Mouse (Mus musculus) embryonic fibroblast, embryonic 13.5 days (primary cell): ENCODE measurements around the gene Map3k5.

Experiments used
- CTCF ChIP-seq: IDR thresholded peaks from 2 replicates; pipeline ENCODE4 v1.5.1; 2011; ENCODE audit warnings: mild to moderate bottlenecking, control low read depth, low read length, moderate library complexity, borderline replicate concordance; ENCODE audit not compliant: insufficient read depth
- POLR2A ChIP-seq: IDR thresholded peaks from 2 replicates; pipeline ENCODE4 v1.6.1; 2011; ENCODE audit warnings: low read depth, mild to moderate bottlenecking, control low read depth, low read length, moderate library complexity

GRCm38 (mm10) chr10:19893146-19893545, 41.1 kb upstream of the Map3k5 start:
- TF ChIP-seq CTCF (no peak), POLR2A (no peak)
